Mouse (Mus musculus): Measurements from ENCODE around the gene Jpt2.
"Not testable (repeated sequence)": the region's sequence is repeated elsewhere in the genome, so short reads cannot be mapped to it uniquely, and the experiment has no call there.

The Jpt2 gene

GRCm38 (mm10) chr17:24960135-24960851 is at the start of gene Jpt2:
Jpt2 (minus strand) TSS chr17:24960689.
- DNase-seq (ENCODE audit: low spot score in 2 of 2), result peak; percentile 92 to 94

- DNase-seq (ENCODE audit: low spot score in 2 of 2), result no peak
These were observed 47.0 kb upstream of the Jpt2 start for GRCm38 (mm10) chr17:25007480-25007879.

GRCm38 (mm10) chr17:25005102-25005501 is 44.6 kb upstream of the Jpt2 start:
- DNase-seq (ENCODE audit: low spot score in 2 of 2), result no peak

GRCm38 (mm10) chr17:24994721-24995120 is 34.2 kb upstream of the Jpt2 start:
- DNase-seq (ENCODE audit: low spot score in 2 of 2), result no peak

- no peak for DNase-seq (ENCODE audit: low spot score in 2 of 2)
These were observed 26.7 kb upstream of the Jpt2 start for GRCm38 (mm10) chr17:24987221-24987620.

- DNase-seq (ENCODE audit: low spot score in 2 of 2), result no peak
These were observed 595 bp upstream of the Jpt2 start for GRCm38 (mm10) chr17:24960852-24961715.

- no peak for DNase-seq (ENCODE audit: low spot score in 2 of 2)
These were observed 1.1 kb downstream of the Jpt2 start for GRCm38 (mm10) chr17:24959371-24959770.

GRCm38 (mm10) chr17:24953291-24953690 is 7.2 kb downstream of the Jpt2 start:
- no peak for DNase-seq (ENCODE audit: low spot score in 2 of 2)

GRCm38 (mm10) chr17:24950671-24951070 is 9.8 kb downstream of the Jpt2 start:
- DNase-seq (ENCODE audit: low spot score in 2 of 2), result no peak

GRCm38 (mm10) chr17:24948204-24948603 is 12.3 kb downstream of the Jpt2 start:
- DNase-seq (ENCODE audit: low spot score in 2 of 2), result no peak

GRCm38 (mm10) chr17:24943589-24943988 is 16.9 kb downstream of the Jpt2 start:
- not testable (repeated sequence) for DNase-seq (ENCODE audit: low spot score in 2 of 2)

- peak; percentile 27 to 41 for DNase-seq (ENCODE audit: low spot score in 2 of 2)
These were observed 17.5 kb downstream of the Jpt2 start for GRCm38 (mm10) chr17:24943036-24943435.

- peak in 1 of 2 experiments; percentile 17 for DNase-seq (ENCODE audit: low spot score in 2 of 2)
These were observed 18.0 kb downstream of the Jpt2 start for GRCm38 (mm10) chr17:24942453-24942852.

- no peak for DNase-seq (ENCODE audit: low spot score in 2 of 2)
These were observed 23.2 kb downstream of the Jpt2 start for GRCm38 (mm10) chr17:24937266-24937665.

- DNase-seq (ENCODE audit: low spot score in 2 of 2), result peak; percentile 84 to 91
These were observed 23.9 kb downstream of the Jpt2 start, which contains the start of gene Mapk8ip3 for GRCm38 (mm10) chr17:24936259-24937237. Mapk8ip3 (minus strand) TSS chr17:24936977.

GRCm38 (mm10) chr17:24935666-24936065 is 24.8 kb downstream of the Jpt2 start:
- DNase-seq (ENCODE audit: low spot score in 2 of 2), result no peak

GRCm38 (mm10) chr17:24934926-24935325 is 25.6 kb downstream of the Jpt2 start:
- no peak for DNase-seq (ENCODE audit: low spot score in 2 of 2)

GRCm38 (mm10) chr17:24933163-24933562 is 27.3 kb downstream of the Jpt2 start:
- no peak for DNase-seq (ENCODE audit: low spot score in 2 of 2)

GRCm38 (mm10) chr17:24932431-24932830 is 28.1 kb downstream of the Jpt2 start:
- no peak for DNase-seq (ENCODE audit: low spot score in 2 of 2)

- DNase-seq (ENCODE audit: low spot score in 2 of 2), result no peak
These were observed 31.0 kb downstream of the Jpt2 start for GRCm38 (mm10) chr17:24929506-24929905.

GRCm38 (mm10) chr17:24923246-24923645 is 37.2 kb downstream of the Jpt2 start:
- DNase-seq (ENCODE audit: low spot score in 2 of 2), result no peak

- no peak for DNase-seq (ENCODE audit: low spot score in 2 of 2)
These were observed 46.5 kb downstream of the Jpt2 start for GRCm38 (mm10) chr17:24913984-24914383.

Data from frontal cortex, postnatal 25 days (tissue).